Comparison of ENCODE assay signal across 29 mouse cellular contexts in genomic region chr9:86626906-86627305, GRCm38 (mm10). TPM values are rescaled to one million over a fixed set of nuclear protein-coding genes. Genes with fewer than 3 reads are reported as not detected.
DNase-seq lines count a peak whose midpoint lies in the region; ATAC-seq and TF ChIP-seq lines count a peak whose summit lies in the region.
"Had no signal": no experiment of that assay in that cellular context is flagged by ENCODE, and none has a peak within 500 bp of the region (broad histone marks: within the 10 kb centered on the region; RNA-seq: fewer than 3 reads in every experiment).

No protein-coding gene starts in this region.

- peak; percentile 35 for ATAC-seq in frontal cortex, adult (ENCODE audit: low TSS enrichment)
- ATAC-seq: inflammation-experienced regulatory T-cells, adult 6 months; liver, embryonic 12.5 days had no signal

- H3K4me3 ChIP-seq in layer of hippocampus, adult 2 months: no peak overlapping the region
- H3K4me3 ChIP-seq: embryonic facial prominence, embryonic 13.5 days; erythroblast, embryonic 14.5 days; forebrain, embryonic 12.5 days; heart, embryonic 15.5 days; limb, embryonic 13.5 days; liver, embryonic 12.5 days; midbrain, embryonic 10.5 days; stomach, embryonic 15.5 days had no signal

- TF ChIP-seq CTCF in layer of hippocampus, adult 2 months (conservative IDR thresholded peaks at IDR 0.05): no peak

- no peak for DNase-seq in frontal cortex, postnatal 25 days (ENCODE audit: low spot score in 2 of 2)
- DNase-seq in layer of hippocampus, adult 2 months (ENCODE audit: low spot score in 2 of 2): peak; percentile 29 to 76
- no peak for DNase-seq in layer of hippocampus, postnatal 25 days (ENCODE audit: extremely low spot score in 1 of 2, low spot score in 1 of 2)
- peak; percentile 25 for DNase-seq in right cerebral cortex, postnatal 25 days
- no peak for DNase-seq in right cerebral cortex, postnatal 14 days
- no peak for DNase-seq in ovary, postnatal 36 days (ENCODE audit: low spot score)
- DNase-seq in thymus, postnatal 25 days: no peak
- DNase-seq: adrenal gland, postnatal 14 days; cerebellum, adult 8-10 months; cerebellum, postnatal 36 days; embryo, embryonic 11 days; gastrocnemius, postnatal 36 days; heart, postnatal 4 days; kidney, adult 18-20 months; lung, adult 18-20 months; lung, postnatal 10 days; thymus, adult 2 months had no signal

- H3K27ac ChIP-seq in layer of hippocampus, adult 2 months: peak overlapping the region; percentile 74
- H3K27ac ChIP-seq: embryonic facial prominence, embryonic 13.5 days; forebrain, embryonic 12.5 days; heart, embryonic 15.5 days; hindbrain, embryonic 14.5 days; kidney, postnatal 0 days; limb, embryonic 13.5 days; liver, embryonic 12.5 days; midbrain, embryonic 10.5 days; stomach, embryonic 15.5 days had no signal

RNA-seq across cellular contexts. Expression of gene Rwdd2a, which starts 55.1 kb away (rescaled TPM):
- 10 to 100 TPM; 28.2 TPM for total RNA-seq in layer of hippocampus, adult 2 months (2021)
- 10 to 100 TPM; 26.0 to 30.7 TPM for total RNA-seq in layer of hippocampus, postnatal 25 days (2021)

RNA-seq across cellular contexts. Expression of gene Pgm3, which starts 55.3 kb away (rescaled TPM):
- total RNA-seq in layer of hippocampus, adult 2 months (2021): 10 to 100 TPM; 14.6 to 15.6 TPM
- total RNA-seq in layer of hippocampus, postnatal 25 days (2021): 10 to 100 TPM; 17.5 to 17.6 TPM

Comparison
In these comparisons a context has a peak if more than half of its experiments do, and no peak if none do; other contexts are left out.
1. DNase-seq: peak in layer of hippocampus, adult 2 months (2 of 2) and right cerebral cortex, postnatal 25 days (single experiment); none in frontal cortex, postnatal 25 days (0 of 2), layer of hippocampus, postnatal 25 days (0 of 2), right cerebral cortex, postnatal 14 days (single experiment), ovary, postnatal 36 days (single experiment) and thymus, postnatal 25 days (single experiment).